Mouse (Mus musculus) limb, embryonic 15.5 days (tissue): ENCODE results near the gene Cbl. TPM values are rescaled to one million over a fixed set of nuclear protein-coding genes. Genes with fewer than 3 reads are reported as not detected.

ENCODE experiments used
- ATAC-seq: fragments of 200-750 bp; cut with Nextera tagmentation; 2 replicates; pipeline ENCODE4 v1.8.0; 2017; ENCODE audit warnings: low read depth, moderate TSS enrichment; ENCODE audit not compliant: insufficient number of reproducible peaks, low FRiP score, low TSS enrichment
- H3K27ac ChIP-seq: fragments of 300-500 bp; sonication (generic); 2 replicates; pipeline ENCODE4 v1.5.1; 2015; ENCODE audit warnings: moderate library complexity, mild to moderate bottlenecking, inconsistent platforms
- H3K27me3 ChIP-seq: fragments of 300-500 bp; sonication (generic); 2 replicates; pipeline ENCODE4 v1.6.1; 2015; ENCODE audit warnings: inconsistent platforms
- H3K36me3 ChIP-seq: fragments of 300-500 bp; sonication (generic); 2 replicates; pipeline ENCODE4 v1.6.1; 2015; ENCODE audit warnings: inconsistent platforms
- H3K4me1 ChIP-seq: fragments of 300-500 bp; sonication (generic); 2 replicates; pipeline ENCODE4 v1.6.1; 2015; ENCODE audit warnings: inconsistent platforms
- H3K4me2 ChIP-seq: fragments of 300-500 bp; sonication (generic); 2 replicates; pipeline ENCODE4 v1.6.1; 2015; ENCODE audit warnings: mild to moderate bottlenecking, inconsistent platforms
- H3K4me3 ChIP-seq: fragments of 300-500 bp; sonication (generic); 2 replicates; pipeline ENCODE4 v1.5.1; 2015; ENCODE audit warnings: mild to moderate bottlenecking, inconsistent platforms
- H3K9ac ChIP-seq: fragments of 300-500 bp; sonication (generic); 2 replicates; pipeline ENCODE4 v1.6.1; 2015; ENCODE audit warnings: inconsistent platforms
- H3K9me3 ChIP-seq: fragments of 300-500 bp; sonication (generic); 2 replicates; pipeline ENCODE4 v1.6.1; 2016; ENCODE audit warnings: inconsistent platforms
- WGBS: fragments of 180-500 bp; shearing (Covaris S2); methylation state at CpG from one replicate; pipeline ENCODE4 v1.1.7; 2015; 5-methylcytosine and 5-hydroxymethylcytosine counted together
- polyA plus RNA-seq: library from polyadenylated mRNA; unstranded; fragments of >200 nt; fragmentation: Nextera tagmentation; extraction: Ambion mirVana; gene quantifications from 2 replicates; pipeline ENCODE4 v1.2.1, GENCODE M21; 2015

The Cbl gene
- polyA plus RNA-seq, 1 experiment from 2014 or later, result 15.6 TPM

DNA sequence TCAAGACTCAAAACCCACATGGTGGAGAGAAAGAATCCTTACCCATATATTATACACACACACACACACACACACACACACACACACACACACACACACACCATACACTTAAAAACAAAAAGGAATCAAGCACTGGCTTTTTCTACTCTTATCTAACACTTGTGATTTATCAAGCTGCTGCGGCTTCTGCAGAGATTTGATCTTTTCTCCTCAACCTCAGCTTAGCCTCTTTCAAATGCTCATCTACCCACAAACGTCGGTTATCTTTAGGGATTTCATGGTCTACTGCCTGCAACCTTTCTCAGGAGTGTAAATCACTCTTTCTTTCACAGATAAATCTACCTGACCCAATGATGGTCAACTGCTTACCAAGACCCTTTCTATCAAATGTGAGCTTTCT lies 33.4 kb downstream of the Cbl start:
- no peak overlapping the region for H3K4me2 ChIP-seq
- peaks cover 37% of the 10 kb centered on the region for H3K36me3 ChIP-seq
- no peaks in the 10 kb centered on the region for H3K27me3 ChIP-seq
- no peaks in the 10 kb centered on the region for H3K9me3 ChIP-seq
- H3K27ac ChIP-seq, result no peak overlapping the region
- H3K4me1 ChIP-seq, result no peaks in the 10 kb centered on the region
- H3K9ac ChIP-seq, result no peak overlapping the region
- 79% methylated on average over 3 of the region's 3 CpGs for WGBS
- ATAC-seq, result no peak
- H3K4me3 ChIP-seq, result no peak overlapping the region

DNA sequence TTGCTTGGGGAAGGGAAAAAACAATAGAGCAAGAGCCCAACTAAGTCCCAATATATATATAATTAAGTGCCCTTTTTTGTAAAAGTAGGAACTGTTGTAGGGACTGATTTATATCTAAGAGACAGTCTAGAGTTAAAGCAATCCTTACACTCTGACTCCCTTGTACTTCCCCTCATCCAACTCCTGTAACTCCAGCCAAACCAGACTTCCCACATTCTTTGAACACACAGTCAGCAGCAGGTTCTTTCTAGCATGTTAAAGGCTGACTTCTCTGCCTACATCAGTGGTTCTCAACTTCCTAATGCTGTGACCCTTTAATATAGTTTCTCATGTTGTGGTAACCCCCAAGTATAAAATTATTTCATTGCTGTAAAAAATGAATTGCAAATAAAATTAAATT lies 34.3 kb downstream of the Cbl start:
- no peak overlapping the region for H3K27ac ChIP-seq
- peaks cover 40% of the 10 kb centered on the region for H3K36me3 ChIP-seq
- no peak overlapping the region for H3K4me3 ChIP-seq
- H3K27me3 ChIP-seq, result no peaks in the 10 kb centered on the region
- ATAC-seq, result no peak
- H3K4me2 ChIP-seq, result no peak overlapping the region
- H3K4me1 ChIP-seq, result no peaks in the 10 kb centered on the region
- no peak overlapping the region for H3K9ac ChIP-seq
- H3K9me3 ChIP-seq, result no peaks in the 10 kb centered on the region

DNA sequence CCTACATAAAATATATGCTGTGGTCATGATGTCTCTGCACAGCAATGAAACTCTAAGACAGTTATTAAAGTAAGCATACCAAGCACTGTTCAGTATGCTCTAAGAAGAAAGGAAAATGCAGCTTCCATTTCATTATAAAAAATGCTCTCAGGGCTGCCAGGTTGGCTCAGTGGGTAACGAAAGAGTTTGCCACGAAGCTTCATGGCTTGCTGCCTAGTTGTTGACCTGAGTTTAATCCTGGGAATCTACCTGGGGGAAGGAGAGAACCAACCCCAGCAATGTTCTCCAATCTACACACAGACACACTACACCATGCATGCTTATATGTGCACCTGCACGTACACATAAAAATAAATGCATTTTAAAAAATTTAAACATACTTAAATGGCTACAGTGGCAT lies 34.7 kb downstream of the Cbl start:
- Histone ChIP-seq H3K4me1 (no peaks in the 10 kb centered on the region), H3K27me3 (no peaks in the 10 kb centered on the region), H3K4me2 (no peak overlapping the region), H3K9me3 (no peaks in the 10 kb centered on the region), H3K9ac (no peak overlapping the region), H3K4me3 (no peak overlapping the region), H3K27ac (peak overlapping the region; percentile 38), H3K36me3 (peaks cover 40% of the 10 kb centered on the region)
- no peak for ATAC-seq
- WGBS, result 69% methylated on average over 3 of the region's 3 CpGs

DNA sequence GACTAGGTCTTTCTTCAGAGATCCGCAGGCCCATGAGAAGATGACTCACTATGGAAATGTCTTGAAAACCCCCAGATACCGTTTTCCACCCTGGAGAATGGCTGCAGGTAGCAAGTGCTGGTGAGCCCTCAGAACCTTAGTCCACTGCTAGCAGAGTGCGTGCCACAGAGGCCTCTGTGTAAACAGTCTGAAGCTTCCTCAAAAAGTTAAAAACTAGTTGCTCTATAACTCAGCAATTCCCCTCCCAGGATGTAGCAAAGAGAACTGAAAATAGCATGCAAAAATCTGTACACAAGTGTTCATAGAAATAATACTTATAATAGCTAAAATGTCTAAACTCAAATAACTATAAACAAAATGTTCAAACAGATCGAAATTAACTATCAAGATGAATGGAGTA lies 37.5 kb downstream of the Cbl start:
- WGBS, result 89% methylated on average over 4 of the region's 4 CpGs
- no peak overlapping the region for H3K4me3 ChIP-seq
- H3K9ac ChIP-seq, result no peak overlapping the region
- no peaks in the 10 kb centered on the region for H3K9me3 ChIP-seq
- no peak overlapping the region for H3K4me2 ChIP-seq
- H3K27ac ChIP-seq, result no peak overlapping the region
- H3K36me3 ChIP-seq, result peaks cover 37% of the 10 kb centered on the region
- no peak for ATAC-seq
- H3K27me3 ChIP-seq, result no peaks in the 10 kb centered on the region
- no peaks in the 10 kb centered on the region for H3K4me1 ChIP-seq

DNA sequence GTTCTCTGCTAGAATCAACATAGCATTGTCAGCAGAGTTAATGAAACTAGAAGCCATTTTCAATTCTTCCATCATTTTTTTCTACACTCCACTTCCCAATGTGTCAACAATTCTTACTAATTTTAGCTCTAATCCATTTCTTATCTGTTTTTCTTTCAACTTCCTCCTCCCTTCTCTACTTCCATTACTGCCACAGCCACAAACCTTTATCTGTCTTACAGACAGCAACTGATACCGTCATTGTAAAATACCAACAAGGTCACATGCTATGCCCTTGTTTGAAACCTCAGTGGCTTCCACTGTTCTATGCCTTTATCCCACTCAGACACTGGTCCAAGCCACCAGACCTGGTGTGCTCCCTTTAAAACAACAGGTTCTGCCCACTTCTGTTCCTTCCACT lies 39.8 kb downstream of the Cbl start:
- Histone ChIP-seq H3K9ac (no peak overlapping the region), H3K9me3 (no peaks in the 10 kb centered on the region), H3K4me1 (no peaks in the 10 kb centered on the region), H3K36me3 (peaks cover 23% of the 10 kb centered on the region), H3K4me3 (no peak overlapping the region), H3K27ac (no peak overlapping the region), H3K4me2 (no peak overlapping the region), H3K27me3 (no peaks in the 10 kb centered on the region)
- WGBS, result 74% methylated on average over 1 of the region's 1 CpGs
- ATAC-seq, result no peak

DNA sequence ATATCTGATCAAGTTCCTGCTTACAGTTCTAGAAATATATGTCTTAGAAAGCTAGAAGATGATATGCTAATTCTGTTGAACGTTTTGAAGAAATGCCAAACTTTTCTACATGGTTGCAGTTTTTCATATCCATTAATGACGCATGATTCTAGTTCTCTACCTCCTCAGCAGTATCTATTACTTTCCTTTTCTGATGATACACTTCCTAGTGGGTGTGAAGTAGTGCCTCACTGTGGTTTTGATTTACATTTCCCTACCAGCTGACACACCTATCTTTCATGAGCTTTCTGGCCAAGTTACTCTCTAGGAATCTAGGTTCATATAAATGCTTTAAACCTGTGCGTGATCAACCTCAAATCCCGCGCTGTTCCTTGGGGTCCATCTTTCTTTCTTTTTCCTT lies 41.1 kb downstream of the Cbl start:
- H3K36me3 ChIP-seq, result peaks cover 15% of the 10 kb centered on the region
- WGBS, result 91% methylated on average over 5 of the region's 5 CpGs
- H3K9ac ChIP-seq, result no peak overlapping the region
- H3K4me2 ChIP-seq, result no peak overlapping the region
- no peak overlapping the region for H3K27ac ChIP-seq
- no peaks in the 10 kb centered on the region for H3K27me3 ChIP-seq
- ATAC-seq, result no peak
- no peaks in the 10 kb centered on the region for H3K9me3 ChIP-seq
- H3K4me3 ChIP-seq, result no peak overlapping the region
- no peaks in the 10 kb centered on the region for H3K4me1 ChIP-seq

DNA sequence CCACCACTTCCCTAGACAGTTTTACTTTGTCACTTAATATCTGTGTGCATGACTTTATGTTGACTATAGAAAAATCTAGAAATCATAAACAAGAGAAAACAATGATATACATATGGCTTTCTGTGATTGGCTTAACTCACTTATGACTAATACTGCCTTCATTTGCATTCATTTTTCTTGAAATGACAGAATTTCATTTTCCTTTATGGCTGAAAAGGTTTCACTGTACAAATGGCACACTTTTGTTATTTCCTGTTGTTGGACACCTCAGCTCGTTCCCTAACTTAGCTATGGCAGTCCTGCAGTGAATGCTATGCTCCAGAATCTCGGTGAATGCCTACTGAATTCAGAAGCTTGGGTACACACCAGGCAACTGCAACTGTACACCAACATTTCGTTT lies 41.5 kb downstream of the Cbl start:
- WGBS, result 89% methylated on average over 3 of the region's 3 CpGs
- H3K9ac ChIP-seq, result no peak overlapping the region
- no peak overlapping the region for H3K4me3 ChIP-seq
- no peaks in the 10 kb centered on the region for H3K9me3 ChIP-seq
- no peaks in the 10 kb centered on the region for H3K4me1 ChIP-seq
- no peak overlapping the region for H3K4me2 ChIP-seq
- H3K27me3 ChIP-seq, result no peaks in the 10 kb centered on the region
- H3K27ac ChIP-seq, result no peak overlapping the region
- ATAC-seq, result no peak
- peaks cover 10% of the 10 kb centered on the region; the same call in 1 of the 2 replicates for H3K36me3 ChIP-seq

DNA sequence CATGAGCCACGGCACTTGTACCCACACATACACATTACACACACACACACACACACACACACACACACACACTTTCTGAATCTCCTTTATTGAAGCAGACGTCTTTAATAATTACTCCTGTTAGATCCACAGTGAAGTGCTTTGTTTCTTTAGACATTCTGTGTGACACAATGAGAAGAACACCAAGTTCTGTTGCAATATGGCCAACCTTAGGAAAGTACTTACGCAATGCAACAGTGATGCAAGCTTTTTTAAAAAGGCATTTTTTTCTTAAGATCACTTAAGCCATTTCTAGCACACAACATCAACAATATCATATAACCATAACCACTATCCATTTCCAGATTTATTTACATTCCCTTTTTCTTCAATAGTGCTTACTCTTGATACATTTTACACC lies 42.7 kb downstream of the Cbl start:
- no peak for ATAC-seq
- Histone ChIP-seq H3K4me1 (no peaks in the 10 kb centered on the region), H3K36me3 (peaks cover 8% of the 10 kb centered on the region; the same call in 1 of the 2 replicates), H3K9me3 (no peaks in the 10 kb centered on the region), H3K27ac (no peak overlapping the region), H3K27me3 (no peaks in the 10 kb centered on the region), H3K4me3 (no peak overlapping the region), H3K4me2 (no peak overlapping the region), H3K9ac (no peak overlapping the region)
- 70% methylated on average over 3 of the region's 3 CpGs for WGBS

DNA sequence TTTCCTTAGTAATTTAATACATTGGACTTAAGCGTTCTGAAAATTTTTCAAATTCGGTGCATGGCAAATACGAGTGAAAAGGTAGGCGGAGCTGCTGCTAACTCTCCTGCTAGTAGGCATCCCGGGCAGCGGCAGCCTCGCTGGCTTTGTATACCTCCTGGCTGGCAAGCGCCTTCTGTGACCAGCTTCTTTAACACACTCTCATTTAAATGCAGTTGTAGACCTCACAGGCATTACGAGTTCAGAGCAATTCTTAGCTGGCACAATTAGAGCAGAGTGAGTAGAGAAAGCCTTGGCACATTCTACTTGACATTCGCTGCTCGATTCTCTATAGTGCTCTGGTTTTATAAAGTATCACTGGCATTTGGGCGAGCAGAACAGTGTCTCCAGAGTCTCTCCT lies 45.6 kb downstream of the Cbl start:
- Histone ChIP-seq H3K4me1 (no peaks in the 10 kb centered on the region), H3K4me3 (no peak overlapping the region), H3K27ac (no peak overlapping the region), H3K4me2 (no peak overlapping the region), H3K9me3 (no peaks in the 10 kb centered on the region), H3K27me3 (no peaks in the 10 kb centered on the region), H3K9ac (no peak overlapping the region), H3K36me3 (no peaks in the 10 kb centered on the region)
- ATAC-seq, result no peak
- 68% methylated on average over 12 of the region's 12 CpGs for WGBS

DNA sequence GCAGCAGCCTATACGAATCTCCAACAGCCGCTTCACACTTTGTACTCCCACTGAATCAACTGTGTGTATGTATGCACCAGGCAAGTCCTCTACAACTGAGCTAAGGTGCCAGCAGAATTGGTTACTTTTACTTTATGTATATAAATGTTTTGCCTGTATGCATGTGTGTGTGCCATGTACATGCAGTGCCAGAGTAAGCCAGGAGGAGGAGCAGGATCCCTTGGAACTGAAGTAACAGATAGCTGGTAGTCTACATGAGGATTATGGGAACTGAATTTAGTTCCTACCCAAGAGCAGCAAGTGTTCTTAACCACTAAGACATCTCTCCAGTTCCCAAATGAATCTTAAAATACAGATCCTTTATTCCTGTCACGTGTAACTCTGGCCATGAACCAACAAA lies 51.6 kb downstream of the Cbl start:
- 91% methylated on average over 3 of the region's 3 CpGs for WGBS
- no peaks in the 10 kb centered on the region for H3K36me3 ChIP-seq
- H3K27ac ChIP-seq, result no peak overlapping the region
- no peak for ATAC-seq
- no peaks in the 10 kb centered on the region for H3K27me3 ChIP-seq
- H3K9ac ChIP-seq, result no peak overlapping the region
- no peak overlapping the region for H3K4me3 ChIP-seq
- H3K4me2 ChIP-seq, result no peak overlapping the region
- H3K9me3 ChIP-seq, result no peaks in the 10 kb centered on the region
- no peaks in the 10 kb centered on the region for H3K4me1 ChIP-seq

DNA sequence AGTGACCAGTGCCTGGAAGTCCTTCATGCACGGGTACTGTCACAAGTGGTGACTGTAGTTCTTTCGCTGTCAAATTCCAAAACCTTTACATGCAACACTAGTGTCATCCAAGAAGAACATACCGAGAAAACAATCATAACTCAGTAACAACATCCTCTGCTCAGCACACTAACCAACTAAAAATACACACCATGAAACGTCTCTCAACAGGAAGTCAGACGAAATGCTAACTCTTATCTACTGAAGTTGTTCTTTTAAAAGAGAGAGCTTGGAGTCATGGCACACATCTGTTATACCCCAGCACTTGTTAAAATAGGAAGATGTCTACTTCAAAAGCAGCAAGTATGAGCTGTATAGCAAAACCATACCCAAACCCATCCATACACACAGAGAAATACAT lies 52.3 kb downstream of the Cbl start:
- Histone ChIP-seq H3K36me3 (no peaks in the 10 kb centered on the region), H3K9ac (no peak overlapping the region), H3K27ac (no peak overlapping the region), H3K4me2 (no peak overlapping the region), H3K9me3 (no peaks in the 10 kb centered on the region), H3K4me1 (no peaks in the 10 kb centered on the region), H3K27me3 (no peaks in the 10 kb centered on the region), H3K4me3 (no peak overlapping the region)
- 80% methylated on average over 5 of the region's 5 CpGs for WGBS
- ATAC-seq, result no peak

DNA sequence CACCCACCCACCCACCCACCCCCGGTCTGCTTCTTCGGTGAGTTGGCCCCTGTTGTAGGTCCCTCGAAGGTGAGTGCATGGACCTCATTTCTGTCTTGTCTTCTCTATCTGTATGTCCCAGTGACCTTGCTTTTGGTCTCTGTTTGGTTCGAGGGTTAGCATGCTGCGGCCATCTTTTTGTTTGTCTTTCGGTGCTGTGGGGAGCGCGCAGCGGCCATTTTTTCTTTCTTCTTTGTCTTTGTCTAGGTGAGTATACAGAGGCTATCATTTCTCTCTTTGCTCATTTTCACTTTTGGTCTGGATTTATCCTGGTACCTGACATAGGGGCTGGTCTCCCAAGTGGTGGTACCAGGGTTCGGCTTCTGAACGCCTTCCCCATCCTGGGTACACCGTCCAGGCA lies 55.0 kb downstream of the Cbl start:
- WGBS, result 97% methylated on average over 12 of the region's 12 CpGs

DNA sequence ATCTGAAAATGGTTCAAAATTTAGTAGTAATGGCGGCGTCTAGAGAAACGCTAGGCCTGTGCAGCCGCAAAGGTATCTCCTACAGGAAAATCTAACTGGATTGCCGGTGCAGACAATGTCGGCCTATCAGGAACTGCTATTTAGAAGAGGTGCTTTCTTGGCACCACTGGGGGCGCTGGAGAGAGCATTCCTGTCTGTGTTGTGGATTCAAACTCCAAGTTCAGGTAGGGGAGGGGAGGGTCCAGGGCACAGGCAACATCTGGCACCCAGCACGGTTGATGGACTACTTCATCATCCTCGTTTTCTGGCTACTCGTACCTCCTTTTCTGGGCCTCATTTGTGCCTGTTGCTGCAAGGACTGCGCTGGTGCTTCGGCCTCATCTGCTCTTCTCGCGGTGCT lies 55.5 kb downstream of the Cbl start:
- Histone ChIP-seq H3K4me2 (no peak overlapping the region), H3K4me3 (no peak overlapping the region), H3K9me3 (no peaks in the 10 kb centered on the region), H3K27me3 (no peaks in the 10 kb centered on the region), H3K4me1 (no peaks in the 10 kb centered on the region), H3K9ac (no peak overlapping the region), H3K27ac (no peak overlapping the region), H3K36me3 (no peaks in the 10 kb centered on the region)
- 79% methylated on average over 14 of the region's 14 CpGs for WGBS
- ATAC-seq, result no peak

More for the DNA sequence above, 55.0 kb downstream of the Cbl start:
- Histone ChIP-seq H3K4me2 (no peak overlapping the region), H3K9me3 (no peaks in the 10 kb centered on the region), H3K4me3 (no peak overlapping the region), H3K36me3 (no peaks in the 10 kb centered on the region), H3K27ac (no peak overlapping the region), H3K4me1 (no peaks in the 10 kb centered on the region), H3K27me3 (no peaks in the 10 kb centered on the region), H3K9ac (no peak overlapping the region)
- no peak for ATAC-seq
